Mouse (Mus musculus) embryonic stem cell, embryonic (primary cell): Measurements from ENCODE around the gene Ppp1r26.

Experiments
- CTCF ChIA-PET, 4 experiments: fragments of 300-600 bp in 2 of 4; fragments of 350-600 bp in 2 of 4; sonication (Branson Sonifier 250); formaldehyde crosslinking; loops; one replicate each; lab custom pipeline; 2022; ENCODE audit warnings: inconsistent platforms in 2 of 4; lab: Charles Lee
- POLR2A ChIA-PET, 4 experiments: fragments of 300-600 bp in 2 of 4; fragments of 350-600 bp in 2 of 4; sonication (Branson Sonifier 250); formaldehyde crosslinking; loops; one replicate each; lab custom pipeline; 2022; ENCODE audit warnings: antibody characterized with exemption in 4 of 4, inconsistent platforms in 1 of 4; lab: Charles Lee

The Ppp1r26 gene

GRCm38 (mm10) chr2:28504676-28505075 is 58.1 kb downstream of the Ppp1r26 start:
- POLR2A ChIA-PET: interaction anchor here in 3 of 4 experiments (0.5 to 1.6 kb wide), 6 partner anchors 8 to 162 kb away, joined by 3 to 11 read pairs (median 4); partner anchors contain the start of gene Gbgt1 (in 1 of the 3)
- CTCF ChIA-PET: interaction anchor here in 2 of 4 experiments (0.6 to 1.2 kb wide), 2 partner anchors 28 to 117 kb away, joined by 4 read pairs; partner anchors contain the start of gene Gfi1b (in 1 of the 2)
